Mouse (Mus musculus): ENCODE measurements around the gene Krt7. TPM values are rescaled to one million over a fixed set of nuclear protein-coding genes. Genes with fewer than 3 reads are reported as not detected.

The Krt7 gene
- polyA plus RNA-seq, 2 experiments = 19.3 to 29.7 TPM

GRCm38 (mm10) chr15:101418950-101419349 is 8.1 kb downstream of the Krt7 start:
- no peak for TF ChIP-seq POLR2A (IDR thresholded peaks at IDR 0.05; ENCODE audit: borderline replicate concordance, extremely low read depth, insufficient read depth, insufficient read length)
- no peak overlapping the region for H3K9ac ChIP-seq (ENCODE audit: low read depth, low read length, severe bottlenecking)
- ATAC-seq (ENCODE audit: low FRiP score, low read depth) (no peak), DNase-seq (ENCODE audit: low spot score) (no peak)
- no peaks in the 10 kb centered on the region for H3K4me1 ChIP-seq (ENCODE audit: control insufficient read depth, insufficient read depth, low read length)
- no peaks in the 10 kb centered on the region for H3K36me3 ChIP-seq (ENCODE audit: control insufficient read depth, insufficient read depth, low read length)
- H3K4me2 ChIP-seq (replicated peaks; ENCODE audit: low read depth, low read length, severe bottlenecking) = no peak overlapping the region
- H3K27ac ChIP-seq (replicated peaks; ENCODE audit: low read depth, low read length) = no peak overlapping the region
- no peak overlapping the region for H3K4me3 ChIP-seq (replicated peaks; ENCODE audit: low read length)
- H3K27me3 ChIP-seq (ENCODE audit: control insufficient read depth, insufficient read depth, low read length) = 0 out of 2 replicates have a peak, but pooled peaks cover 4% of the 10 kb centered on the region
- H3K9me3 ChIP-seq (ENCODE audit: control insufficient read depth, low read length) = no peaks in the 10 kb centered on the region
- WGBS = 75% methylated on average over 4 of the region's 4 CpGs

- Histone ChIP-seq H3K9ac (ENCODE audit: low read depth, low read length, severe bottlenecking) (no peak overlapping the region), H3K4me3 (replicated peaks; ENCODE audit: low read length) (no peak overlapping the region), H3K9me3 (ENCODE audit: control insufficient read depth, low read length) (no peaks in the 10 kb centered on the region), H3K27me3 (ENCODE audit: control insufficient read depth, insufficient read depth, low read length) (no peaks in the 10 kb centered on the region), H3K4me2 (replicated peaks; ENCODE audit: low read depth, low read length, severe bottlenecking) (no peak overlapping the region), H3K4me1 (ENCODE audit: control insufficient read depth, insufficient read depth, low read length) (no peaks in the 10 kb centered on the region), H3K27ac (replicated peaks; ENCODE audit: low read depth, low read length) (no peak overlapping the region), H3K36me3 (ENCODE audit: control insufficient read depth, insufficient read depth, low read length) (no peaks in the 10 kb centered on the region)
- DNase-seq (ENCODE audit: low spot score) (no peak), ATAC-seq (ENCODE audit: low FRiP score, low read depth) (no peak)
- 46% methylated on average over 6 of the region's 6 CpGs for WGBS
- no peak for TF ChIP-seq POLR2A (IDR thresholded peaks at IDR 0.05; ENCODE audit: borderline replicate concordance, extremely low read depth, insufficient read depth, insufficient read length)
These were observed 10.1 kb downstream of the Krt7 start for GRCm38 (mm10) chr15:101420903-101421302.

- H3K4me3 ChIP-seq (replicated peaks; ENCODE audit: low read length) = no peak overlapping the region
- ATAC-seq (ENCODE audit: low FRiP score, low read depth) (no peak), DNase-seq (ENCODE audit: low spot score) (no peak)
- no peak overlapping the region for H3K4me2 ChIP-seq (replicated peaks; ENCODE audit: low read depth, low read length, severe bottlenecking)
- no peak overlapping the region for H3K9ac ChIP-seq (ENCODE audit: low read depth, low read length, severe bottlenecking)
- 30% methylated on average over 5 of the region's 5 CpGs for WGBS
- no peaks in the 10 kb centered on the region for H3K9me3 ChIP-seq (ENCODE audit: control insufficient read depth, low read length)
- H3K4me1 ChIP-seq (ENCODE audit: control insufficient read depth, insufficient read depth, low read length) = no peaks in the 10 kb centered on the region
- TF ChIP-seq POLR2A (IDR thresholded peaks at IDR 0.05; ENCODE audit: borderline replicate concordance, extremely low read depth, insufficient read depth, insufficient read length) = no peak
- H3K27me3 ChIP-seq (ENCODE audit: control insufficient read depth, insufficient read depth, low read length) = no peaks in the 10 kb centered on the region
- H3K27ac ChIP-seq (replicated peaks; ENCODE audit: low read depth, low read length) = no peak overlapping the region
- no peaks in the 10 kb centered on the region for H3K36me3 ChIP-seq (ENCODE audit: control insufficient read depth, insufficient read depth, low read length)
These were observed 14.1 kb downstream of the Krt7 start for GRCm38 (mm10) chr15:101424914-101425313.

- WGBS = 77% methylated on average over 7 of the region's 7 CpGs
- no peak for TF ChIP-seq POLR2A (IDR thresholded peaks at IDR 0.05; ENCODE audit: borderline replicate concordance, extremely low read depth, insufficient read depth, insufficient read length)
- no peak for DNase-seq (ENCODE audit: low spot score)
These were observed 25.8 kb downstream of the Krt7 start for GRCm38 (mm10) chr15:101436611-101437010.

GRCm38 (mm10) chr15:101438555-101438954 is 27.7 kb downstream of the Krt7 start, which contains the start of gene Krt87:
Krt87 (minus strand) TSS chr15:101438804.
- Histone ChIP-seq H3K9me3 (ENCODE audit: control insufficient read depth, low read length) (no peaks in the 10 kb centered on the region), H3K27ac (replicated peaks; ENCODE audit: low read depth, low read length) (peak within 1 kb of the TSS; percentile 58), H3K36me3 (ENCODE audit: control insufficient read depth, insufficient read depth, low read length) (no peaks in the 10 kb centered on the region), H3K9ac (ENCODE audit: low read depth, low read length, severe bottlenecking) (peak within 1 kb of the TSS; percentile 31; the same call in 1 of the 2 replicates), H3K4me3 (replicated peaks; ENCODE audit: low read length) (peak within 1 kb of the TSS; percentile 29), H3K4me1 (ENCODE audit: control insufficient read depth, insufficient read depth, low read length) (peaks cover 4% of the 10 kb centered on the region; the same call in 1 of the 2 replicates), H3K4me2 (replicated peaks; ENCODE audit: low read depth, low read length, severe bottlenecking) (peak within 1 kb of the TSS; percentile 41), H3K27me3 (ENCODE audit: control insufficient read depth, insufficient read depth, low read length) (peaks cover 10% of the 10 kb centered on the region; the same call in 1 of the 2 replicates)
- WGBS = 1% methylated on average over 33 of the region's 34 CpGs
- no peak for DNase-seq (ENCODE audit: low spot score)
- no peak for ATAC-seq (ENCODE audit: low FRiP score, low read depth)
- TF ChIP-seq POLR2A (IDR thresholded peaks at IDR 0.05; ENCODE audit: borderline replicate concordance, extremely low read depth, insufficient read depth, insufficient read length) = no peak

More at GRCm38 (mm10) chr15:101436611-101437010, 25.8 kb downstream of the Krt7 start:
- H3K9me3 ChIP-seq (ENCODE audit: control insufficient read depth, low read length) = no peaks in the 10 kb centered on the region
- H3K4me2 ChIP-seq (replicated peaks; ENCODE audit: low read depth, low read length, severe bottlenecking) = no peak overlapping the region
- no peaks in the 10 kb centered on the region for H3K36me3 ChIP-seq (ENCODE audit: control insufficient read depth, insufficient read depth, low read length)
- H3K4me3 ChIP-seq (replicated peaks; ENCODE audit: low read length) = no peak overlapping the region
- no peak overlapping the region for H3K9ac ChIP-seq (ENCODE audit: low read depth, low read length, severe bottlenecking)
- ATAC-seq (ENCODE audit: low FRiP score, low read depth) = no peak
- peaks cover 10% of the 10 kb centered on the region; the same call in 1 of the 2 replicates for H3K27me3 ChIP-seq (ENCODE audit: control insufficient read depth, insufficient read depth, low read length)
- H3K27ac ChIP-seq (replicated peaks; ENCODE audit: low read depth, low read length) = no peak overlapping the region
- H3K4me1 ChIP-seq (ENCODE audit: control insufficient read depth, insufficient read depth, low read length) = peaks cover 4% of the 10 kb centered on the region; the same call in 1 of the 2 replicates

Measured in limb, embryonic 14.5 days (tissue).